Mouse (Mus musculus) brain, embryonic 14.5 days (tissue): ENCODE results near the gene 2010300C02Rik.

ENCODE experiments used
- CTCF ChIP-seq: fragments of 200-500 bp; IDR thresholded peaks from 2 replicates; pipeline ENCODE4 v1.5.1; 2012; ENCODE audit warnings: inconsistent platforms, mild to moderate bottlenecking, moderate library complexity, borderline replicate concordance; ENCODE audit not compliant: insufficient read depth, insufficient read length; ENCODE audit errors: extremely low read depth
- POLR2A ChIP-seq: fragments of 200-500 bp; IDR thresholded peaks from 2 replicates; pipeline ENCODE4 v1.6.1; 2012; ENCODE audit warnings: mild to moderate bottlenecking, inconsistent platforms, borderline replicate concordance; ENCODE audit not compliant: poor library complexity, insufficient read depth, insufficient read length, severe bottlenecking; ENCODE audit errors: extremely low read depth

GRCm38 (mm10) chr1:37619542-37619941 lies 100.3 kb downstream of the 2010300C02Rik start:
- TF ChIP-seq POLR2A (no peak), CTCF (no peak)
